Mouse (Mus musculus) limb, embryonic 12.5 days (tissue): ENCODE measurements around the gene Atxn10. TPM values are rescaled to one million over a fixed set of nuclear protein-coding genes. Genes with fewer than 3 reads are reported as not detected.

ENCODE experiments used
- ATAC-seq: fragments of 200-750 bp; cut with Nextera tagmentation; 2 replicates; pipeline ENCODE4 v1.8.0; 2017; ENCODE audit warnings: low read depth, moderate TSS enrichment; ENCODE audit not compliant: insufficient number of reproducible peaks, insufficient read depth, low FRiP score, low TSS enrichment
- H3K27ac ChIP-seq: fragments of 300-500 bp; sonication (generic); 2 replicates; pipeline ENCODE4 v1.5.1; 2016; ENCODE audit warnings: mild to moderate bottlenecking, moderate library complexity
- H3K27me3 ChIP-seq: fragments of 300-500 bp; sonication (generic); 2 replicates; pipeline ENCODE4 v1.6.1; 2016; ENCODE audit warnings: mild to moderate bottlenecking, moderate library complexity
- H3K36me3 ChIP-seq: fragments of 300-500 bp; sonication (generic); 2 replicates; pipeline ENCODE4 v1.6.1; 2016; ENCODE audit warnings: mild to moderate bottlenecking, moderate library complexity
- H3K4me1 ChIP-seq: fragments of 300-500 bp; sonication (generic); replicated peaks from 2 replicates; pipeline ENCODE4 v1.6.1; 2016
- H3K4me2 ChIP-seq: fragments of 300-500 bp; sonication (generic); 2 replicates; pipeline ENCODE4 v1.6.1; 2016; ENCODE audit warnings: mild to moderate bottlenecking, moderate library complexity
- H3K4me3 ChIP-seq: fragments of 300-500 bp; sonication (generic); replicated peaks from 2 replicates; pipeline ENCODE4 v1.5.1; 2016; ENCODE audit warnings: mild to moderate bottlenecking
- H3K9ac ChIP-seq: fragments of 300-500 bp; sonication (generic); replicated peaks from 2 replicates; pipeline ENCODE4 v1.6.1; 2016; ENCODE audit warnings: mild to moderate bottlenecking, moderate library complexity
- H3K9me3 ChIP-seq: fragments of 300-500 bp; sonication (generic); 2 replicates; pipeline ENCODE4 v1.6.1; 2016; ENCODE audit warnings: mild to moderate bottlenecking, moderate library complexity
- WGBS: fragments of 180-500 bp; shearing (Covaris S2); methylation state at CpG from one replicate; pipeline ENCODE4 v1.1.7; 2016; 5-methylcytosine and 5-hydroxymethylcytosine counted together
- polyA plus RNA-seq: library from polyadenylated mRNA; unstranded; fragments of >200 nt; fragmentation: Nextera tagmentation; extraction: Ambion mirVana; gene quantifications from 2 replicates; pipeline ENCODE4 v1.2.1, GENCODE M21; 2016

Gene Atxn10
- polyA plus RNA-seq, 1 experiment from 2014 or later, result 320 TPM

- Histone ChIP-seq H3K4me2 (no peak overlapping the region), H3K36me3 (peaks cover 51% of the 10 kb centered on the region), H3K27ac (no peak overlapping the region), H3K27me3 (no peaks in the 10 kb centered on the region), H3K4me1 (peaks cover 13% of the 10 kb centered on the region; the same call in 1 of the 2 replicates), H3K4me3 (no peak overlapping the region), H3K9ac (no peak overlapping the region), H3K9me3 (no peaks in the 10 kb centered on the region)
- no peak for ATAC-seq
- WGBS, result 79% methylated on average over 8 of the region's 8 CpGs
These were observed 120.8 kb downstream of the Atxn10 start for GRCm38 (mm10) chr15:85456891-85457290.

- no peak for ATAC-seq
These were observed 121.8 kb downstream of the Atxn10 start for GRCm38 (mm10) chr15:85457838-85458237.

GRCm38 (mm10) chr15:85458631-85459082 lies 122.6 kb downstream of the Atxn10 start:
- peaks cover 15% of the 10 kb centered on the region for H3K4me1 ChIP-seq
- no peak overlapping the region for H3K9ac ChIP-seq
- H3K36me3 ChIP-seq, result peaks cover 69% of the 10 kb centered on the region
- H3K4me3 ChIP-seq, result no peak overlapping the region
- H3K27ac ChIP-seq, result no peak overlapping the region
- 71% methylated on average over 4 of the region's 4 CpGs for WGBS
- no peak overlapping the region for H3K4me2 ChIP-seq
- no peak for ATAC-seq
- H3K9me3 ChIP-seq, result no peaks in the 10 kb centered on the region
- H3K27me3 ChIP-seq, result no peaks in the 10 kb centered on the region

More at GRCm38 (mm10) chr15:85457838-85458237, 121.8 kb downstream of the Atxn10 start:
- Histone ChIP-seq H3K4me2 (no peak overlapping the region), H3K27ac (no peak overlapping the region), H3K4me1 (peaks cover 13% of the 10 kb centered on the region; the same call in 1 of the 2 replicates), H3K4me3 (no peak overlapping the region), H3K9me3 (no peaks in the 10 kb centered on the region), H3K36me3 (peaks cover 61% of the 10 kb centered on the region), H3K9ac (no peak overlapping the region), H3K27me3 (no peaks in the 10 kb centered on the region)
- 65% methylated on average over 8 of the region's 8 CpGs for WGBS

GRCm38 (mm10) chr15:85461541-85461940 lies 125.5 kb downstream of the Atxn10 start:
- H3K4me1 ChIP-seq, result peaks cover 21% of the 10 kb centered on the region
- H3K27ac ChIP-seq, result no peak overlapping the region
- H3K36me3 ChIP-seq, result peaks cover 72% of the 10 kb centered on the region
- H3K9me3 ChIP-seq, result no peaks in the 10 kb centered on the region
- no peaks in the 10 kb centered on the region for H3K27me3 ChIP-seq
- no peak overlapping the region for H3K4me2 ChIP-seq
- H3K9ac ChIP-seq, result no peak overlapping the region
- H3K4me3 ChIP-seq, result no peak overlapping the region
- no peak for ATAC-seq
- 90% methylated on average over 4 of the region's 4 CpGs for WGBS

- Histone ChIP-seq H3K9me3 (no peaks in the 10 kb centered on the region), H3K36me3 (peaks cover 73% of the 10 kb centered on the region), H3K4me3 (no peak overlapping the region), H3K4me1 (peaks cover 17% of the 10 kb centered on the region), H3K4me2 (no peak overlapping the region), H3K27ac (no peak overlapping the region), H3K27me3 (no peaks in the 10 kb centered on the region), H3K9ac (no peak overlapping the region)
- 91% methylated on average over 4 of the region's 4 CpGs for WGBS
- ATAC-seq, result no peak
These were observed 126.1 kb downstream of the Atxn10 start for GRCm38 (mm10) chr15:85462138-85462537.

GRCm38 (mm10) chr15:85463027-85463790 lies 127.2 kb downstream of the Atxn10 start:
- peaks cover 82% of the 10 kb centered on the region for H3K36me3 ChIP-seq
- WGBS, result 75% methylated on average over 13 of the region's 13 CpGs
- ATAC-seq, result no peak

GRCm38 (mm10) chr15:85464190-85464589 lies 128.1 kb downstream of the Atxn10 start:
- H3K27ac ChIP-seq, result no peak overlapping the region
- no peaks in the 10 kb centered on the region for H3K27me3 ChIP-seq
- H3K4me3 ChIP-seq, result no peak overlapping the region
- peaks cover 86% of the 10 kb centered on the region for H3K36me3 ChIP-seq
- no peak for ATAC-seq
- no peaks in the 10 kb centered on the region for H3K9me3 ChIP-seq
- 19% methylated on average over 5 of the region's 5 CpGs for WGBS
- H3K4me2 ChIP-seq, result no peak overlapping the region
- no peak overlapping the region for H3K9ac ChIP-seq
- peaks cover 10% of the 10 kb centered on the region; the same call in 1 of the 2 replicates for H3K4me1 ChIP-seq

More at GRCm38 (mm10) chr15:85463027-85463790, 127.2 kb downstream of the Atxn10 start:
- Histone ChIP-seq H3K4me2 (no peak overlapping the region), H3K4me1 (peaks cover 10% of the 10 kb centered on the region; the same call in 1 of the 2 replicates), H3K9ac (no peak overlapping the region), H3K27me3 (no peaks in the 10 kb centered on the region), H3K9me3 (no peaks in the 10 kb centered on the region), H3K4me3 (no peak overlapping the region), H3K27ac (no peak overlapping the region)

GRCm38 (mm10) chr15:85464823-85465565 lies 128.9 kb downstream of the Atxn10 start:
- H3K27ac ChIP-seq, result no peak overlapping the region
- H3K9ac ChIP-seq, result no peak overlapping the region
- ATAC-seq, result no peak
- H3K27me3 ChIP-seq, result no peaks in the 10 kb centered on the region
- H3K36me3 ChIP-seq, result peaks cover 83% of the 10 kb centered on the region
- no peak overlapping the region for H3K4me2 ChIP-seq
- peaks cover 10% of the 10 kb centered on the region; the same call in 1 of the 2 replicates for H3K4me1 ChIP-seq
- no peak overlapping the region for H3K4me3 ChIP-seq
- H3K9me3 ChIP-seq, result no peaks in the 10 kb centered on the region
- 66% methylated on average over 10 of the region's 10 CpGs for WGBS

- Histone ChIP-seq H3K9ac (no peak overlapping the region), H3K27me3 (no peaks in the 10 kb centered on the region), H3K4me2 (no peak overlapping the region), H3K4me3 (no peak overlapping the region), H3K36me3 (peaks cover 70% of the 10 kb centered on the region), H3K27ac (no peak overlapping the region), H3K4me1 (peaks cover 10% of the 10 kb centered on the region; the same call in 1 of the 2 replicates), H3K9me3 (no peaks in the 10 kb centered on the region)
- ATAC-seq, result no peak
- 91% methylated on average over 5 of the region's 5 CpGs for WGBS
These were observed 130.5 kb downstream of the Atxn10 start for GRCm38 (mm10) chr15:85466456-85467067.

GRCm38 (mm10) chr15:85469401-85469800 lies 133.4 kb downstream of the Atxn10 start:
- ATAC-seq, result no peak
- Histone ChIP-seq H3K36me3 (peaks cover 46% of the 10 kb centered on the region), H3K27ac (no peak overlapping the region), H3K9ac (no peak overlapping the region), H3K27me3 (no peaks in the 10 kb centered on the region), H3K4me3 (no peak overlapping the region), H3K4me1 (peaks cover under 1% of the 10 kb centered on the region; the same call in 1 of the 2 replicates), H3K9me3 (no peaks in the 10 kb centered on the region), H3K4me2 (no peak overlapping the region)
- 87% methylated on average over 6 of the region's 6 CpGs for WGBS

GRCm38 (mm10) chr15:85474697-85475096 lies 138.7 kb downstream of the Atxn10 start:
- Histone ChIP-seq H3K27ac (no peak overlapping the region), H3K9ac (no peak overlapping the region), H3K36me3 (peaks cover 5% of the 10 kb centered on the region; the same call in 1 of the 2 replicates), H3K4me1 (no peaks in the 10 kb centered on the region; the same call in 1 of the 2 replicates), H3K27me3 (peaks cover 9% of the 10 kb centered on the region), H3K4me2 (no peak overlapping the region), H3K4me3 (no peak overlapping the region), H3K9me3 (no peaks in the 10 kb centered on the region)
- WGBS, result 76% methylated on average over 3 of the region's 3 CpGs
- no peak for ATAC-seq
